Mouse (Mus musculus) testis, adult 2 months (tissue): ENCODE data around the gene Tfdp2. TPM values are rescaled to one million over a fixed set of nuclear protein-coding genes. Genes with fewer than 3 reads are reported as not detected.

Source experiments
- H3K27ac ChIP-seq: fragments of 200-500 bp; 2 replicates; pipeline ENCODE4 v1.5.1; 2012; ENCODE audit warnings: low read depth, low read length; ENCODE audit not compliant: control insufficient read depth, insufficient read depth
- H3K27me3 ChIP-seq: fragments of 200-500 bp; 2 replicates; pipeline ENCODE4 v1.6.1; 2012; ENCODE audit warnings: mild to moderate bottlenecking, low read length, moderate library complexity; ENCODE audit not compliant: control insufficient read depth, insufficient read depth
- H3K36me3 ChIP-seq: fragments of 200-500 bp; 2 replicates; pipeline ENCODE4 v1.6.1; 2012; ENCODE audit warnings: mild to moderate bottlenecking, low read length; ENCODE audit not compliant: control insufficient read depth, insufficient read depth
- H3K4me1 ChIP-seq: fragments of 200-500 bp; 2 replicates; pipeline ENCODE4 v1.6.1; 2012; ENCODE audit warnings: low read length; ENCODE audit not compliant: control insufficient read depth, insufficient read depth
- H3K4me3 ChIP-seq: fragments of 200-500 bp; 2 replicates; pipeline ENCODE4 v1.5.1; 2012; ENCODE audit warnings: low read depth, mild to moderate bottlenecking, low read length, moderate library complexity, mixed read lengths; ENCODE audit not compliant: control insufficient read depth
- CTCF ChIP-seq: fragments of 200-500 bp; IDR thresholded peaks from 2 replicates; pipeline ENCODE4 v1.5.1; 2012; ENCODE audit warnings: low read depth, mild to moderate bottlenecking, inconsistent platforms, low read length, moderate library complexity; ENCODE audit not compliant: control insufficient read depth, insufficient read depth, insufficient replicate concordance
- POLR2A ChIP-seq: fragments of 200-500 bp; IDR thresholded peaks from 2 replicates; pipeline ENCODE4 v1.6.1; 2012; ENCODE audit warnings: low read depth, mild to moderate bottlenecking, inconsistent platforms, low read length, moderate library complexity; ENCODE audit not compliant: control insufficient read depth
- polyA plus RNA-seq: library from polyadenylated mRNA; depleted of rRNA; stranded (reverse); fragments of >200 nt; gene quantifications from 2 replicates; pipeline ENCODE4 v1.2.3, GENCODE M21; 2012

The Tfdp2 gene
- polyA plus RNA-seq, 1 experiment: 5.9 TPM

DNA sequence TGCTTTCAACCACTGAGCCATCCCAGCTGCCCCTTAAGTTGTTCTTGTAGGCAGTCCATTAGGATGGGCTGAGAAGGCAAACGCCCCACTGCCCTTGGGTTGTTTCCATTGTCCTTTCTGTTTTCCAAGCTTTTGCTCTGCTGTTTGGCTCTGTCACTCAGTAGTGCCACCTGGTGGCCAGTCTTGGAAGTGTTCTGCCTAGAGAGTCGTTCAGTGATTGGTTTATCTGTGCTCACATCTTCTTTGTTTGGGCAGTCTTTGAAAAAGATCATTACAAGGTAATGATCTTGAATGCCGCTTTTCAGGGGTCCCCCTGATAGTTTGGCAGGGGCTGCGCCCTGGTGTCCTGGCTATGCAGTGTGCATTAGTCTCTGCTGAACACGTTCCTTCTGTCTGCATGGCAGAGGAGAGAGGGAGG, 28.9 kb upstream of the Tfdp2 start:
- H3K27me3 ChIP-seq: no peaks in the 10 kb centered on the region
- peak; percentile 54 for TF ChIP-seq CTCF
- no peak for TF ChIP-seq POLR2A
- peaks cover 4% of the 10 kb centered on the region; the same call in 1 of the 2 replicates for H3K4me1 ChIP-seq
- peak overlapping the region; percentile 49 for H3K27ac ChIP-seq
- no peaks in the 10 kb centered on the region for H3K36me3 ChIP-seq
- no peak overlapping the region for H3K4me3 ChIP-seq

DNA sequence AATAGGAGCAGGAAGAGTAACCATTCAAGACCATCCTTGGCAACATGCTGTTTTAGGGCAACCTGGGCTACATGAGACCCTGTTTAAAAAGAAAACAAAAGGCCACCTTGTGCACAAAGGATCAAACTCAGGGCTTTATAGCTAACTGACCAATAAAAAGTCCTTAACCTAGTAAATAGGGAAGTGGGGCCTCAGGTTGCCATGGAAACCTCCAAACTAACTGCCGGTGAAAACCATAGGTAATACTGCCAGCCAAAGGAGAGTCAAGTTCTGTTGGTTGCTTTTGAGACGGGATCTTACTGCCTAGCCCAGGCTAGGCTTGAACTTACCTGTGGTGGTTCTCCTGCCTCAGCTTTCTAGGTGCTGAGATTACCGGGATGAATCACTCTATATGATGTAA, 25.5 kb upstream of the Tfdp2 start:
- Histone ChIP-seq H3K27me3 (no peaks in the 10 kb centered on the region), H3K27ac (no peak overlapping the region), H3K36me3 (no peaks in the 10 kb centered on the region), H3K4me1 (peaks cover 4% of the 10 kb centered on the region; the same call in 1 of the 2 replicates), H3K4me3 (no peak overlapping the region)
- no peak for TF ChIP-seq POLR2A
- TF ChIP-seq CTCF: no peak

DNA sequence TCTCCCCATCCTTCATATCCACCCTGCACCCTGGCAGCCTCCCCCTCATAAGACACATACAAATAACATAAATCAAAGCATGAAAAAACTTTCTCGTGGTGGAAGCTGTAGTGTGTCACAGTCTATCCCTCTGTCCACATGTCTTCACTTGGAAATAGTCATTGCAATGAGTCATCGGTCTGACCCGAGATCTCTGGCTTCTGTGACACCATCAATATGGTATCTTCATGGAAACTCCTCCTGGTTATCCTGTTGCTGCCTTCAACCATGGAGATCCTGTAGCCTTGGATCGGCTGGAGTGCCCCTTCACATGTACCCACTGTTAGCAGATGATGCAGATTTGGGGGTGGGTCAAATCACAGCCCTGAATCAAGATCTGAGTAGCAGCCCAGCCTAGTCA, 11.2 kb upstream of the Tfdp2 start:
- TF ChIP-seq CTCF: no peak
- no peak for TF ChIP-seq POLR2A
- H3K27me3 ChIP-seq: no peaks in the 10 kb centered on the region
- H3K4me1 ChIP-seq: no peaks in the 10 kb centered on the region
- no peaks in the 10 kb centered on the region for H3K36me3 ChIP-seq
- no peak overlapping the region for H3K4me3 ChIP-seq
- H3K27ac ChIP-seq: no peak overlapping the region

DNA sequence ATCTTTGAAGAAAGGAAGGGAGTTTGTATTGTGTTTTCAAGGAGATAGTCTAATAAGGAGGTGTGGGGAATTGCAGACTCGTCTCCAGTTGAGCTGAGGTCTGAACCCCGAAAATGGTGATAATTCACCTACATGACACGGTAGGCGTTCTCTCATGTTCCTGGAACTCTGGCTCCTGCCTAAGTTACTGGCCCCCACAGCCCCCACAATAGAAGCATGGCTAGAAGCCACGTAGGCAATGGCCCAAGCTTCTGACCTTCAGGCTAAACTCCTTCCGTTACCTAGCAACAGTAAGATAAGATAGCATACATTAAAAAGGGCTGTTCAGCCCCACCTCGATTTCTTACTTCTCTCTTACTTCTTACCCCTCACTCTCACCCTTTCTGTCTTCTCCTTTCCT, 9.4 kb upstream of the Tfdp2 start:
- no peaks in the 10 kb centered on the region for H3K4me1 ChIP-seq
- H3K4me3 ChIP-seq: no peak overlapping the region
- no peaks in the 10 kb centered on the region for H3K27me3 ChIP-seq
- TF ChIP-seq CTCF (no peak), POLR2A (no peak)
- H3K36me3 ChIP-seq: no peaks in the 10 kb centered on the region
- no peak overlapping the region for H3K27ac ChIP-seq

DNA sequence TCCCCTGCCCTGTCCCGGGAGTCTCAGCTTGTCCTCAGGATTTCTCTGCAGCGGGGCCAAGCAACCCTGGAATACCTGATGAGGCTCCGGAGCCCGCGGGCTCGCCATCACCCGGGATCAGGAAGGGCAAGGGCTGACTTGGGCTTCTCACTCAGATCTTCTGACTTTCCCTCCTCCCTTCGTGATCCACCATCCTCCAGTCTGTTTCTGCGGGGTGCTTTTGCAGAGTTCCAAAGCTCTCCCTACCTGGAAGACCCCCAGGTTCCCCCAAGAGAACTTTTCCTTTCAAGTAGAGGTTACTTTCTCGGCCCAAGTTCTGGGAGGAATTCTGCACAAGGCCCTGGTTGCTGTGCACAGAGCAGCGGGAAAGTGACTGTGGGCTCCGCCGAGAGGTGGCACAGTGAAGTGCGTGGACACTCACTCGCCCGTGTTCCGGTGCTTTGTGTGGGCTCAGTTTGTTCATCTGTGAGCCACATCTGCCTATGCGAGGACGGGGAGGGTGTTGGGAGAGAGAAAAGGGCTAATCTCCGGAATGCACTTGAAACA, 634 bp downstream of the Tfdp2 start:
- H3K4me1 ChIP-seq: peaks cover 9% of the 10 kb centered on the region
- H3K36me3 ChIP-seq: no peaks in the 10 kb centered on the region
- H3K27ac ChIP-seq: peak overlapping the region; percentile 45
- H3K27me3 ChIP-seq: no peaks in the 10 kb centered on the region
- TF ChIP-seq POLR2A (no peak), CTCF (no peak)
- peak overlapping the region; percentile 87 for H3K4me3 ChIP-seq

DNA sequence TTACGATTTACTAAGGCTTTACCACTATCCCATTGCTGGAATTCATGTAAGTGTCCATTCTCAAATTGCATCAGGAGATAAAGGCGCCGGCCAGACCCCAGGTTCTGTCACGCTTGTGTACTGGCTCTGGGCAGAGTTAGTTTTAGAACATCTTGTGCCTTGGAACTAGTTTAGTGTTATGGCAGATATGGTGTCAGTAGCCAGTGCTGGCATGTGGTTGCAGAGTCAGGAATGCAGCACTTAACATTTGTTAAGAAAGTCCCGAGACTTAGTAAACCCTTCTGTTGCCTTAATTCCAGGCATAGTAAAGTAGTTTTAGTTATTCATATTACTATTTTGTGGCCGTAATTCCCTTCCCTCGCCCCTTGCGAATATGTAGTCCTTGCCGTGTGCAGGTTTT, 1.7 kb downstream of the Tfdp2 start:
- Histone ChIP-seq H3K27me3 (no peaks in the 10 kb centered on the region), H3K27ac (no peak overlapping the region), H3K4me1 (peaks cover 9% of the 10 kb centered on the region), H3K36me3 (no peaks in the 10 kb centered on the region), H3K4me3 (no peak overlapping the region)
- TF ChIP-seq POLR2A (no peak), CTCF (no peak)

DNA sequence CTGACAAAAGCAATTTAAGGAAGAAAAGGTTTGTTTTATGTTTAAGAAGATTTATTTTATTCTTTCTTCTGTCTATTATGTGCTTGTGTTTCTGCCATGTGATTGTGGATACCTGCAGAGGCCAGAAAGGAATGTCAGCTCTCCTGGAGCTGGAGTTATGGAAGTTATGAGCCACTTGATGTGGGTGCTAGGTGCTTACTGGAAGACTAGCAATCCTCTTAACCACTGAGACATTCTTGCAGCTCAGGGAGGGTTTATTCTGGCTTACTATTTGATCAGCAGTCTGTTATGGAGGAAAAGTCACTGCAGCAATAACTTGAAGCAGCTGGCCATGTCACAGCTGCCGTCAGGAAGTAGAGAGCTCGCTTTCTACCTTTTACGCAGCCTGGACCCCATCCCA, 7.6 kb downstream of the Tfdp2 start:
- H3K36me3 ChIP-seq: no peaks in the 10 kb centered on the region
- no peak overlapping the region for H3K4me3 ChIP-seq
- TF ChIP-seq POLR2A (no peak), CTCF (no peak)
- H3K27ac ChIP-seq: no peak overlapping the region
- no peaks in the 10 kb centered on the region for H3K4me1 ChIP-seq
- H3K27me3 ChIP-seq: no peaks in the 10 kb centered on the region

DNA sequence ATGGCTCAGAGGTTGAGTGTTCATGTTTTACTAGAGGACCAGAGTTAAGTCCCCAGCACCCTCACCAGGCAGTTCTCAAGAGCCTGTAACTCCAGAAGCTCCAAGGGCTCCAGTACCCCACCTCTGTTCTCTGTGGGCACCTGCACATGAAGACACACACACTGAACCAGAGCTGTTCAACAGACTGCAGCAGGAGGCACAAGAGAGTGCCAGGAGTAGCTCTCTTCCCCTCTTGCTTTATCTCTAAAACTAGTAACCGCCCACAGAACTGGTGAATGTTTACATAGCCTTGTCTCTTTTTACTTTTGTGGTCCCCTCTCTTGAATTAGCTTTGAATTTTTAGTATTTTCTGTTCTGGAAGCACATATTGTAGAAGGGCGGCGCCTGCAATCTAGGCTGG, 11.4 kb downstream of the Tfdp2 start:
- no peaks in the 10 kb centered on the region for H3K27me3 ChIP-seq
- no peak overlapping the region for H3K4me3 ChIP-seq
- TF ChIP-seq POLR2A (no peak), CTCF (no peak)
- no peaks in the 10 kb centered on the region for H3K36me3 ChIP-seq
- H3K27ac ChIP-seq: no peak overlapping the region
- H3K4me1 ChIP-seq: no peaks in the 10 kb centered on the region
